Mouse (Mus musculus): ENCODE results near the gene Pgm2l1.

DNA sequence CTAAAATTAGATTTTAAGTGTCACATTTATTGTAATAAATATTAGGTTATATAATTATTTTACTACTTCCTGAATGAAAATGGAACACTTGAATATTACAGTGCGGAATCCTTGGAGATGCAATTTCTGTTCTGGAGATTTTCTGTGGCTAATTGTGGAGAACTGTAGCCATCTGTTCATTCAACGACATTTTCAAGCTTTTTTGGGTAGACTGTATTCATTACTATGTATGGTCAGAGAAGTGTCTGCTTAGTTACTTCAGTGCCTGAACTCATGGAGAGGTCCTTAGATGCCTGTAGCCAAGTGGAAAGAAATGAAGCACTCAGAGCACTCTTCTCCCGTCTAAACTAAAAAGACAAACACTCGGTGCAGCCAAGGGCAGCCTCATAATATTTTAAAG, 12.9 kb upstream of the Pgm2l1 start:
- TF ChIP-seq TAL1 (IDR thresholded peaks at IDR 0.05; ENCODE audit: low read length): no peak
- TF ChIP-seq GATA1 (IDR thresholded peaks at IDR 0.05; ENCODE audit: low read length): no peak

Data from erythroblast, embryonic 14.5 days (primary cell).